19 mouse cellular contexts compared by ENCODE assay signal in genomic region chr8:57807060-57807459, GRCm38 (mm10).
"Had no signal": no experiment of that assay in that cellular context is flagged by ENCODE, and none has a peak within 500 bp of the region (broad histone marks: within the 10 kb centered on the region; RNA-seq: fewer than 3 reads in every experiment).

No protein-coding gene starts in this region.

- H3K4me3 ChIP-seq: kidney, embryonic 15.5 days; limb, embryonic 12.5 days; limb, embryonic 15.5 days; megakaryocyte, embryonic 14.5 days; midbrain, embryonic 10.5 days; midbrain, embryonic 13.5 days; myocyte; neural tube, embryonic 13.5 days had no signal

- H3K27me3 ChIP-seq: kidney, embryonic 15.5 days; limb, embryonic 12.5 days; limb, embryonic 15.5 days; midbrain, embryonic 13.5 days; neural tube, embryonic 13.5 days had no signal

- H3K9ac ChIP-seq: kidney, embryonic 15.5 days; limb, embryonic 12.5 days; limb, embryonic 15.5 days; liver, embryonic 14.5 days; liver, postnatal 0 days; midbrain, embryonic 13.5 days; neural tube, embryonic 13.5 days had no signal

- ATAC-seq: liver, postnatal 0 days; midbrain, embryonic 13.5 days; midbrain, embryonic 16.5 days had no signal

- DNase-seq: kidney, adult 8-10 months; kidney, postnatal 10 days; kidney, postnatal 36 days; left cerebral cortex, postnatal 4 days; liver, postnatal 0 days; retina, postnatal 1 day; thymus, adult 18-20 months; thymus, postnatal 36 days had no signal

- H3K9me3 ChIP-seq: kidney, embryonic 15.5 days; limb, embryonic 12.5 days; limb, embryonic 15.5 days; megakaryocyte, embryonic 14.5 days; midbrain, embryonic 10.5 days; midbrain, embryonic 13.5 days; neural tube, embryonic 13.5 days had no signal

- H3K27ac ChIP-seq: kidney, embryonic 15.5 days; limb, embryonic 12.5 days; limb, embryonic 15.5 days; liver, embryonic 14.5 days; midbrain, embryonic 10.5 days; midbrain, embryonic 13.5 days; neural tube, embryonic 13.5 days had no signal

- H3K36me3 ChIP-seq: kidney, embryonic 15.5 days; limb, embryonic 12.5 days; limb, embryonic 15.5 days; midbrain, embryonic 10.5 days; midbrain, embryonic 13.5 days; neural tube, embryonic 13.5 days had no signal

- H3K4me2 ChIP-seq: kidney, embryonic 15.5 days; limb, embryonic 12.5 days; limb, embryonic 15.5 days; liver, embryonic 11.5 days; midbrain, embryonic 13.5 days; neural tube, embryonic 13.5 days had no signal

- H3K4me1 ChIP-seq: kidney, embryonic 15.5 days; limb, embryonic 12.5 days; limb, embryonic 15.5 days; midbrain, embryonic 13.5 days; neural tube, embryonic 13.5 days had no signal
